Mouse (Mus musculus) cerebellum, adult 8-10 months (tissue): ENCODE data around the gene Nt5c1a.

Experiments used
- DNase-seq: peaks from one replicate; pipeline ENCODE4 v3.0.0; 2022

Gene Nt5c1a

GRCm38 (mm10) chr4:123212330-123212729, 11.0 kb downstream of the Nt5c1a start:
- no peak for DNase-seq

GRCm38 (mm10) chr4:123213975-123214374, 12.7 kb downstream of the Nt5c1a start:
- no peak for DNase-seq

- DNase-seq, result no peak
These were observed 14.1 kb downstream of the Nt5c1a start for GRCm38 (mm10) chr4:123215367-123215766.

GRCm38 (mm10) chr4:123216782-123217181, 15.5 kb downstream of the Nt5c1a start:
- peak; percentile 47 for DNase-seq

- DNase-seq, result peak; percentile 65
These were observed 18.5 kb downstream of the Nt5c1a start for GRCm38 (mm10) chr4:123219720-123220357.

GRCm38 (mm10) chr4:123220637-123221036, 19.3 kb downstream of the Nt5c1a start:
- no peak for DNase-seq

GRCm38 (mm10) chr4:123223309-123223708, 22.0 kb downstream of the Nt5c1a start:
- no peak for DNase-seq

GRCm38 (mm10) chr4:123225718-123226403, 24.6 kb downstream of the Nt5c1a start:
- DNase-seq, result no peak

- no peak for DNase-seq
These were observed 26.4 kb downstream of the Nt5c1a start for GRCm38 (mm10) chr4:123227707-123228106.

GRCm38 (mm10) chr4:123228270-123228669, 27.0 kb downstream of the Nt5c1a start:
- no peak for DNase-seq

GRCm38 (mm10) chr4:123229166-123229565, 27.9 kb downstream of the Nt5c1a start:
- DNase-seq, result no peak

GRCm38 (mm10) chr4:123232841-123233240, 31.5 kb downstream of the Nt5c1a start:
- no peak for DNase-seq

GRCm38 (mm10) chr4:123233492-123234084, 32.3 kb downstream of the Nt5c1a start, which contains the start of gene Heyl:
Gene Heyl, plus strand, starts transcription at chr4:123233556.
- DNase-seq, result no peak

- DNase-seq, result no peak
These were observed 34.6 kb downstream of the Nt5c1a start for GRCm38 (mm10) chr4:123235835-123236430.

GRCm38 (mm10) chr4:123236431-123237031, 35.2 kb downstream of the Nt5c1a start:
- DNase-seq, result no peak

GRCm38 (mm10) chr4:123237386-123238266, 36.3 kb downstream of the Nt5c1a start:
- no peak for DNase-seq

GRCm38 (mm10) chr4:123239361-123240203, 38.3 kb downstream of the Nt5c1a start:
- DNase-seq, result no peak

- DNase-seq, result no peak
These were observed 44.9 kb downstream of the Nt5c1a start for GRCm38 (mm10) chr4:123246221-123246620.

- DNase-seq, result no peak
These were observed 45.3 kb downstream of the Nt5c1a start for GRCm38 (mm10) chr4:123246651-123247050.

- DNase-seq, result no peak
These were observed 46.0 kb downstream of the Nt5c1a start for GRCm38 (mm10) chr4:123247147-123247880.
